Mouse (Mus musculus) right cerebral cortex, postnatal 4 days (tissue): ENCODE data around the gene Cast.

Experiments
- DNase-seq: peaks from one replicate; pipeline ENCODE4 v3.0.0-alpha.2; 2022

Gene Cast

GRCm38 (mm10) chr13:74695497-74696193 is 113.0 kb downstream of the Cast start:
- no peak for DNase-seq
